Mouse (Mus musculus) stomach, adult 2 months (tissue): ENCODE measurements around the gene Ptgfrn. TPM values are rescaled to one million over a fixed set of nuclear protein-coding genes. Genes with fewer than 3 reads are reported as not detected.

ENCODE experiments used
- polyA plus RNA-seq: library from polyadenylated mRNA; depleted of rRNA; stranded (reverse); fragments of >200 nt; gene quantifications from 2 replicates; pipeline ENCODE4 v1.2.3, GENCODE M21; 2012; rRNA removed

Gene Ptgfrn
- 12.3 and 14.8 TPM in 2 replicates for polyA plus RNA-seq

DNA sequence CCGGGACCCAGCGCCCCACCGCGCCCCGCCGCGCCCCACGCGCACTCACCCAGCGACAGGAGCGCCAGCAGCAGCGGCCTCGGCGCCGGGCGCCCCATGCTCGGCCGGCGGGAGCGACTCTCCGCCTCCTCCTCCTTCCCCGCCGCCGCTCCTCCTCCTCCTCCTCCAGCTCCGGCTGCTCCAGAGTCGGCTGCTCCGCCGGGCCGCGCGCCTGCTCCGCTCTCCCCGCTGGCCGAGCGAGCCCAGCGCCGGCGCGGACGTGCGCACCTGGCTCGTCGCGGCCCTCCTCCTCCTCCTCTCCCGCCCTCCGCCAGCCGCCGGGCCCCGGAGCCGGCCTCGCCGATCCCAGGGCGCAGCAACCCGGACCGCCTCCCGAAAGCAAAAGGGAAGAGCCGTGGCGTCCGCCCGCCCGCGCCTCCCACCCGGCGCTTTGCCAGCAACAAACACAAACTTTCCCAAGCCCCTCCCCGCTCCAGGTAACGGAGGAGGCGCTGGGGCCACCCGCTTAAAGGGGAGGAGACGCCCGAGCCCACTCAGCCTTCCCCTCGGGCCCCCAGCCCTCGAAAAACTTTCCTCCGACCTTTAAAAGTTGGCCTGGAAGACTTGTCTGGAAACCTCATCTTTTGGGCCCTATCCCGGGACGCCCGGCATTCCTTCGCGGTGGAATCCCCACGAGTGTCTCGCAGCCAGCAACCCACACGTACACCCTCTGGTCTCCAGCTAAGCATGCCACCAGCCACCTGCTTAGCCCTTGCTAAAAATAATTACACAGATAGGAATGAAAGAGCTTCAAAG is at the start of gene Ptgfrn:
Gene Ptgfrn (minus strand): TSS at position 236 of the 795 bp plus-strand sequence.

DNA sequence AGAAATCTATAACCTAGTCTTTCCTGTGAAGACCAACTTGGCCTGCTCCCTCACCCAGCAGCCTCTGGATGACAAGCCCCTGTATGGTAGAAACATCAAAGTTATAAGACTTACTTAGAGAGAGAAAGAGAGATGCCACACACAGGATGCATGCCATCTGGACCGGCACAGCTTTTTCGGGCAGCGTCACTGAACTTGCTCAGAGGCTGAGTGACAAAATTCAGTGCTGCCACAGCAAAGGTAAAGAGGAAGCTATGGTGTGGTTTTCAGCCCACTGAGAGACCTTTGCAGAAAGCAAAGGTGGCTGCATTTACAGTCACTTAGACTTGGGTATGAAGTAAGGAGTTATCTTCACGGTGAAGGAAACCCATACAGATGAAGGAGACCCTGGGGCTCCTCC is 80.7 kb downstream of the Ptgfrn start, which contains the start of gene Cd101:
Gene Cd101 (minus strand): TSS at position 218 of the 400 bp plus-strand sequence.

Other genes with a start within 250 kb of the Ptgfrn start
- gene Trim45, start 188.1 kb downstream of the Ptgfrn start, polyA plus RNA-seq = 0.89 and 1.1 TPM in 2 replicates
- gene Ttf2, start 140.6 kb downstream of the Ptgfrn start, polyA plus RNA-seq = 0.81 and 0.92 TPM in 2 replicates
- 0.13 and 0.19 TPM in 2 replicates for gene Cd101, start 80.7 kb downstream of the Ptgfrn start, polyA plus RNA-seq
- 0.21 and 0.29 TPM in 2 replicates for gene Cd2, start 177.7 kb upstream of the Ptgfrn start, polyA plus RNA-seq